Mouse (Mus musculus) megakaryocyte, embryonic 14.5 days (primary cell): ENCODE data around the gene Amfr.
A peak's percentile ranks its signal among the peaks of the same experiment; 100 is the strongest.

Experiments
- FLI1 ChIP-seq: IDR thresholded peaks from 2 replicates; pipeline ENCODE4 v1.6.1; 2012; ENCODE audit warnings: low read length, inconsistent platforms, mixed read lengths
- GATA1 ChIP-seq: IDR thresholded peaks from 3 replicates; pipeline ENCODE4 v1.6.1; 2012; ENCODE audit warnings: mixed read lengths, low read length, inconsistent platforms, borderline replicate concordance

DNA sequence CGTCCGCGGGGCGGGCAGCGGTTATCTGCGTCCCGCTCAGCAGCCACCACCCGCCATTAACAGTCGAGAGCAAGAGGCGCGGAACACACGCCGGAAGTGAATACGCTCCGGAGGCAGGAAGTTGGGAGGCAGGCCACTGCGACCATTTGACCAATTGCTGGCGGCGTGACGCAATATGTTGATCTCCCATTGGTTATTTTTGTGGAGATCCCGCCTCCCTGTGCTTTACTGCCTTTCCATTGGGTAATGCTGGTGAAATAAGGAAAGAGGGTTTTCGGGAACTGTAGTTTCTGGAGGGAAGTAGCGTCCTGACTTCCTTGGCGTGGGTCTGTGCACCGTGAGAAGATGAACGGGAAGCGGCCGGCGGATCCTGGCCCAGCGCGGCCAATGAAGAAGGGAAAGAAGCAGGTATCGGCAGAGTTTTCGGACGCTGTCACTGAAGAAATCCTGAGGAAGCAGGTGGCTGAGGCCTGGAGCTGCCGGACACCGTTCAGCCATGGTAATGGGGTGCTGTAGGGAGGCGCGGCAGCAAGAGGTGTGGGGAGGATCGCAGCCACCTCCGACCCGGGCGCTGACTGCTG lies 24.4 kb upstream of the Amfr start, which contains the start of the genes Nudt21 and Ogfod1:
- TF ChIP-seq GATA1: no peak
- TF ChIP-seq FLI1: peak; percentile 54; the same call in 1 of the 2 replicates
